In the genomic region with DNA sequence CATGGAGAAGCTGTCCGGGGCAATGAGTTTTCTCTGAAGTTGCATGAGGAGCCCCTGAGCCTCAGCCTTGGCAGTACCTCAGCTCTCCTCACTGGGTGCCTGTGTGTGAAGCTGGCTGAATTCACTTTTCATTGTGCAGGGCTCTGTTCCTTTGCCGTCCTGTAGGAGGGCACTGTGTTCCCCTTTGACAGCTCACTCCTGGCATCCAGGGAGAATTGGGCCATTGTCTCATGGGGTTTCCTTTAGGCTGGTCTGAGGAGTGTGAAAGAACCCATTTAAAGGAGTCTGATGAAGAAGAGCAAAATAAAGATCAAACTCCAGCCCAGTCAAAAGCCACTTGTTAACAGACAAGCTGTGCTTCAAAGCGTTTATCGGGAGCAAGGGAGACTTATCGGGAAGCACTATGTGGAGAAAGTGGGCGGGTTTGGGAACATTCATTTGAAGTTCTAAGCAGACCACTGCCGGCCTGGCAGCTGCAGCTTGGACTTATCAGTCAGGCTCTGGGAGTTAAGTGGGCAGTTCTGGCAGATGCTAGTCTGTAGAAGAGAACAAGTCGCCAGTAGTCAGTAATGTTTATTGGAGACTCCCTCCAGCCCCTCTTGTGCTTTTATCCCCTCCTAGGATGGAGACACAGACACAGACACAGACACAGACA, we compare ENCODE assay signal across 8 mouse cellular contexts. TPM values are rescaled to one million over a fixed set of nuclear protein-coding genes. Genes with fewer than 3 reads are reported as not detected.
A peak's percentile ranks its signal among the peaks of the same experiment; 100 is the strongest.
DNase-seq lines count a peak whose midpoint lies in the region; ATAC-seq lines count a peak whose summit lies in the region.

No protein-coding gene starts in this region.

- H3K27ac ChIP-seq in heart, embryonic 11.5 days (ENCODE audit: low read depth, low read length) = no peak overlapping the region
- 0 out of 2 replicates have a peak overlapping the region, but pooled peaks have one; percentile 37 for H3K27ac ChIP-seq in neural tube, embryonic 11.5 days (ENCODE audit: low read depth, low read length)
- H3K27ac ChIP-seq in hindbrain, embryonic 16.5 days (ENCODE audit: low read depth, low read length) = no peak overlapping the region; the same call in 1 of the 2 replicates

- no peak overlapping the region for H3K9ac ChIP-seq in heart, embryonic 11.5 days (ENCODE audit: low read depth, low read length)
- no peak overlapping the region for H3K9ac ChIP-seq in neural tube, embryonic 11.5 days (ENCODE audit: low read length)
- no peak overlapping the region for H3K9ac ChIP-seq in hindbrain, embryonic 16.5 days (ENCODE audit: low read depth, low read length)

- WGBS in heart, embryonic 11.5 days (ENCODE audit: insufficient replicate concordance) = 4% methylated on average over 8 of the region's 8 CpGs
- 29% methylated on average over 8 of the region's 8 CpGs for WGBS in neural tube, embryonic 11.5 days
- WGBS in hindbrain, embryonic 16.5 days = 11% methylated on average over 8 of the region's 8 CpGs

- peak; percentile 60 for ATAC-seq in heart, embryonic 11.5 days (replicated peaks; ENCODE audit: insufficient number of reproducible peaks, low FRiP score, low TSS enrichment)
- peak; percentile 76 for ATAC-seq in neural tube, embryonic 11.5 days (ENCODE audit: insufficient read depth, low FRiP score, low TSS enrichment)
- peak; percentile 80; the same call in 1 of the 2 replicates for ATAC-seq in hindbrain, embryonic 16.5 days
- no peak for ATAC-seq in activated CD4-positive, CD25-positive, alpha-beta regulatory T cell, adult 4 months

- H3K4me3 ChIP-seq in heart, embryonic 11.5 days (ENCODE audit: low read depth, low read length) = no peak overlapping the region
- no peak overlapping the region for H3K4me3 ChIP-seq in neural tube, embryonic 11.5 days (ENCODE audit: low read depth, low read length)
- no peak overlapping the region for H3K4me3 ChIP-seq in hindbrain, embryonic 16.5 days (ENCODE audit: low read length)

- H3K27me3 ChIP-seq in heart, embryonic 11.5 days (ENCODE audit: control insufficient read depth, insufficient read depth, low read length) = peaks cover 10% of the 10 kb centered on the region; the same call in 1 of the 2 replicates
- no peaks in the 10 kb centered on the region for H3K27me3 ChIP-seq in neural tube, embryonic 11.5 days (ENCODE audit: control insufficient read depth, insufficient read depth, low read length)
- H3K27me3 ChIP-seq in hindbrain, embryonic 16.5 days (replicated peaks; ENCODE audit: control insufficient read depth, insufficient read depth, low read length) = no peaks in the 10 kb centered on the region

- no peak for DNase-seq in heart, adult 18-20 months
- DNase-seq in neural tube, embryonic 11.5 days (ENCODE audit: low spot score) = peak; percentile 37
- no peak for DNase-seq in neural tube, embryonic 10.5 days (ENCODE audit: extremely low spot score, low spot score)
- DNase-seq in retina, postnatal 1 day = peak; percentile 72
- DNase-seq in spleen, adult 12 weeks (ENCODE audit: low spot score) = no peak

- H3K9me3 ChIP-seq in heart, embryonic 11.5 days (replicated peaks; ENCODE audit: control insufficient read depth, low read length) = no peaks in the 10 kb centered on the region
- H3K9me3 ChIP-seq in neural tube, embryonic 11.5 days (ENCODE audit: control insufficient read depth, low read length) = no peaks in the 10 kb centered on the region
- no peaks in the 10 kb centered on the region for H3K9me3 ChIP-seq in hindbrain, embryonic 16.5 days (ENCODE audit: control insufficient read depth, low read length)

- H3K4me1 ChIP-seq in heart, embryonic 11.5 days (ENCODE audit: control insufficient read depth, insufficient read depth, low read length) = peaks cover 10% of the 10 kb centered on the region
- H3K4me1 ChIP-seq in neural tube, embryonic 11.5 days (ENCODE audit: control insufficient read depth, insufficient read depth, low read length) = peaks cover 7% of the 10 kb centered on the region; the same call in 1 of the 2 replicates
- H3K4me1 ChIP-seq in hindbrain, embryonic 16.5 days (ENCODE audit: control insufficient read depth, insufficient read depth, low read depth, low read length) = no peaks in the 10 kb centered on the region

- H3K4me2 ChIP-seq in heart, embryonic 11.5 days = peak overlapping the region; percentile 27
- no peak overlapping the region for H3K4me2 ChIP-seq in neural tube, embryonic 11.5 days (ENCODE audit: low read depth)
- H3K4me2 ChIP-seq in hindbrain, embryonic 16.5 days (ENCODE audit: low read length) = no peak overlapping the region

- no peaks in the 10 kb centered on the region for H3K36me3 ChIP-seq in heart, embryonic 11.5 days (ENCODE audit: control insufficient read depth, insufficient read depth, low read length)
- no peaks in the 10 kb centered on the region for H3K36me3 ChIP-seq in neural tube, embryonic 11.5 days (ENCODE audit: control insufficient read depth, insufficient read depth, low read length)
- H3K36me3 ChIP-seq in hindbrain, embryonic 16.5 days (ENCODE audit: control insufficient read depth, insufficient read depth, low read length) = no peaks in the 10 kb centered on the region

RNA-seq across cellular contexts. Expression of a gene that starts 40.2 kb away (rescaled TPM):
- polyA plus RNA-seq in heart, embryonic 11.5 days (2014; fragmentation: Nextera tagmentation; extraction: Ambion mirVana) = 1.1 and 1.9 TPM in 2 replicates
- 10 to 100 TPM in 1 of 2 experiments, 1 to 10 TPM in 1; 8.9 to 14.7 TPM for total RNA-seq in heart, adult 18-20 months (2021)
- polyA plus RNA-seq in neural tube, embryonic 11.5 days (2014; fragmentation: Nextera tagmentation; extraction: Ambion mirVana) = 15.5 TPM in 2 replicates
- polyA plus RNA-seq in hindbrain, embryonic 16.5 days (2015; fragmentation: Nextera tagmentation; extraction: Ambion mirVana) = 5.9 and 8.2 TPM in 2 replicates
- 10 to 100 TPM in 1 of 2 experiments, 1 to 10 TPM in 1; 7.4 to 16.6 TPM for polyA plus RNA-seq in activated CD4-positive, CD25-positive, alpha-beta regulatory T cell, adult 4 months (2017; shearing (Covaris generic))

Comparison
In these comparisons a context has a peak if more than half of its experiments do, and no peak if none do; other contexts are left out.
1. DNase-seq: peak in neural tube, embryonic 11.5 days (single experiment) and retina, postnatal 1 day (single experiment); none in heart, adult 18-20 months (0 of 2), neural tube, embryonic 10.5 days (single experiment) and spleen, adult 12 weeks (single experiment).